Mouse (Mus musculus) hindbrain, embryonic 13.5 days (tissue): ENCODE measurements at regions not wholly inside any gene's neighbourhood (a gene's known extent, or its start where the extent isn't known, plus 50 kb on each side); places are given as distances from the start of the nearest gene placed in this dataset.

Source experiments
- ATAC-seq: fragments of 200-750 bp; cut with Nextera tagmentation; 2 replicates; pipeline ENCODE4 v1.8.0; 2017; ENCODE audit warnings: moderate TSS enrichment; ENCODE audit not compliant: low FRiP score
- H3K27ac ChIP-seq: fragments of 300-500 bp; sonication (generic); 2 replicates; pipeline ENCODE4 v1.5.1; 2015; ENCODE audit warnings: inconsistent platforms, mild to moderate bottlenecking, moderate library complexity
- H3K27me3 ChIP-seq: fragments of 300-500 bp; sonication (generic); 2 replicates; pipeline ENCODE4 v1.6.1; 2015; ENCODE audit warnings: mild to moderate bottlenecking, inconsistent platforms
- H3K36me3 ChIP-seq: fragments of 300-500 bp; sonication (generic); 2 replicates; pipeline ENCODE4 v1.6.1; 2015; ENCODE audit warnings: mild to moderate bottlenecking, inconsistent platforms
- H3K4me1 ChIP-seq: fragments of 300-500 bp; sonication (generic); replicated peaks from 2 replicates; pipeline ENCODE4 v1.6.1; 2015; ENCODE audit warnings: inconsistent platforms
- H3K4me2 ChIP-seq: fragments of 300-500 bp; sonication (generic); 2 replicates; pipeline ENCODE4 v1.6.1; 2015; ENCODE audit warnings: inconsistent platforms, mild to moderate bottlenecking, moderate library complexity
- H3K4me3 ChIP-seq: fragments of 300-500 bp; sonication (generic); 2 replicates; pipeline ENCODE4 v1.5.1; 2015; ENCODE audit warnings: mild to moderate bottlenecking, inconsistent platforms
- H3K9ac ChIP-seq: fragments of 300-500 bp; sonication (generic); 2 replicates; pipeline ENCODE4 v1.6.1; 2015; ENCODE audit warnings: mild to moderate bottlenecking, inconsistent platforms
- H3K9me3 ChIP-seq: fragments of 300-500 bp; sonication (generic); 2 replicates; pipeline ENCODE4 v1.6.1; 2016; ENCODE audit warnings: inconsistent platforms
- WGBS: fragments of 180-500 bp; shearing (Covaris S2); methylation state at CpG from one replicate; pipeline ENCODE4 v1.1.7; 2015; 5-methylcytosine and 5-hydroxymethylcytosine counted together

DNA sequence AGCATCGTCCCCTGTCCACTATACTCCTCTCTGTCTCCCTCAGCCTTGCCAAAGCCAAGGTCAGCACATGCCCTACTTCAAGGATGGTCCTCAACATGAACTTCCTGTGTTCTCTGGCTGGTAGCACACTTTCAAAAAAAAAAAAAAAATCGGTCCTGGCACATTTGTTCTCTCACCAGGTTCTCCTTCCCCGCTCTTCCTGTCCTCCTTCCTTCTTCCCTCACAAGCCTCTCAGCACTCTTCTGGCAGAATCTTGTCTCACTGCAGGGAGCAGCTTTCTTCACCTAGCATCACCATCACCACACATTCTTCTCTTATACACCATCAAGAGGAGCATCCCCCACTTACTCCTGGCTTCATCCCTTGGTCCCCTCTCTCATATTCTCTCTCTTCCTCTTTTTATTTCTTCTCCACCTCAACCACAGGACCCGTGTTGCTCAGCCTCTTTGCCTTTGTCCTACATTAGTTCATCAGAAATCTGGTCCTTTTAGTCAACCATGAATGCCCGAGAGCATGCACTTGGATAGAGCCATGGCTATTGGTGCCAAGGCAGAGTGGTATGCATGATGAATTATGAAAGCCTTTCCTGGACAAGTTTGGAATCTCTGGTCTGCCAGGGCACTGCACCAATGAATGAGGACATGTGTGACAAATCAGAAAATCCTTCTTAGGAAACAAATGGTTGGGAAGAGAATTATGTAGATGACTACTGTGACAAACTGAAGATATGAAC is 230.8 kb downstream of the Btg1 start:
- Histone ChIP-seq H3K27ac (no peak overlapping the region), H3K9me3 (peaks cover 5% of the 10 kb centered on the region; the same call in 1 of the 2 replicates), H3K36me3 (no peaks in the 10 kb centered on the region), H3K27me3 (no peaks in the 10 kb centered on the region), H3K4me2 (no peak overlapping the region), H3K4me1 (no peaks in the 10 kb centered on the region; the same call in 1 of the 2 replicates), H3K4me3 (no peak overlapping the region), H3K9ac (no peak overlapping the region)
- 69% methylated on average over 5 of the region's 5 CpGs for WGBS
- ATAC-seq = no peak

- Histone ChIP-seq H3K4me1 (no peaks in the 10 kb centered on the region; the same call in 1 of the 2 replicates), H3K9me3 (peaks cover 5% of the 10 kb centered on the region; the same call in 1 of the 2 replicates), H3K27me3 (no peaks in the 10 kb centered on the region), H3K36me3 (no peaks in the 10 kb centered on the region), H3K9ac (no peak overlapping the region), H3K4me3 (no peak overlapping the region), H3K27ac (no peak overlapping the region), H3K4me2 (no peak overlapping the region)
- 84% methylated on average over 2 of the region's 2 CpGs for WGBS
- ATAC-seq = no peak
Observed at GRCm38 (mm10) chr10:96848496-96848895, 231.7 kb downstream of the Btg1 start.

DNA sequence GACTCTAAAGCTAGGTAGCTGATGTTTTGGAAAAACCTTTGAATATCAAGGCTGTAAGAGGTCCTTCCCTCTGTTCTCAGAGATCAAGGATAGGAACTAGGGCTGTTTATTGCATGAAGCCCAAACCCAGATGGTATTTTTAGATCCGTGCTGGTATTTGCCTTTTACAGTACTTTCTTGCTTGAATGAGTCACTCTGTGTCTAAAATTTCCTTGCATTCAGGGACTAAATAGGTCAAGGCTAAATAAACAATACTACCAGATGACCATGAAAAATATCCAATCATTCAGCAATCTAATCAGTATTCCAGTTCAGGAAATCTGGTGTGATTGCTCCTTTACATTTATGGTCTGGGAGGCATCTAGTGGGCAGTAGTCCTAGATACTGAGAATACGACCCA is 243.6 kb downstream of the Btg1 start:
- Histone ChIP-seq H3K4me1 (0 out of 2 replicates have a peak, but pooled peaks cover 2% of the 10 kb centered on the region), H3K36me3 (no peaks in the 10 kb centered on the region), H3K9me3 (no peaks in the 10 kb centered on the region), H3K9ac (no peak overlapping the region), H3K4me3 (no peak overlapping the region), H3K27ac (no peak overlapping the region), H3K27me3 (no peaks in the 10 kb centered on the region), H3K4me2 (no peak overlapping the region)
- 88% methylated on average over 2 of the region's 2 CpGs for WGBS
- ATAC-seq = no peak

GRCm38 (mm10) chr10:96863230-96863629 is 246.4 kb downstream of the Btg1 start:
- no peak overlapping the region for H3K27ac ChIP-seq
- H3K9ac ChIP-seq = no peak overlapping the region
- H3K9me3 ChIP-seq = no peaks in the 10 kb centered on the region
- no peaks in the 10 kb centered on the region for H3K27me3 ChIP-seq
- no peaks in the 10 kb centered on the region for H3K36me3 ChIP-seq
- no peak for ATAC-seq
- WGBS = 62% methylated on average over 8 of the region's 8 CpGs
- no peak overlapping the region for H3K4me3 ChIP-seq
- no peak overlapping the region for H3K4me2 ChIP-seq
- H3K4me1 ChIP-seq = 0 out of 2 replicates have a peak, but pooled peaks cover 2% of the 10 kb centered on the region

GRCm38 (mm10) chr10:96866468-96866867 is 249.7 kb downstream of the Btg1 start:
- ATAC-seq = no peak
- Histone ChIP-seq H3K4me1 (0 out of 2 replicates have a peak, but pooled peaks cover 2% of the 10 kb centered on the region), H3K9ac (no peak overlapping the region), H3K36me3 (no peaks in the 10 kb centered on the region), H3K4me2 (no peak overlapping the region), H3K27me3 (no peaks in the 10 kb centered on the region), H3K4me3 (no peak overlapping the region), H3K27ac (no peak overlapping the region), H3K9me3 (no peaks in the 10 kb centered on the region)
- 81% methylated on average over 3 of the region's 3 CpGs for WGBS

DNA sequence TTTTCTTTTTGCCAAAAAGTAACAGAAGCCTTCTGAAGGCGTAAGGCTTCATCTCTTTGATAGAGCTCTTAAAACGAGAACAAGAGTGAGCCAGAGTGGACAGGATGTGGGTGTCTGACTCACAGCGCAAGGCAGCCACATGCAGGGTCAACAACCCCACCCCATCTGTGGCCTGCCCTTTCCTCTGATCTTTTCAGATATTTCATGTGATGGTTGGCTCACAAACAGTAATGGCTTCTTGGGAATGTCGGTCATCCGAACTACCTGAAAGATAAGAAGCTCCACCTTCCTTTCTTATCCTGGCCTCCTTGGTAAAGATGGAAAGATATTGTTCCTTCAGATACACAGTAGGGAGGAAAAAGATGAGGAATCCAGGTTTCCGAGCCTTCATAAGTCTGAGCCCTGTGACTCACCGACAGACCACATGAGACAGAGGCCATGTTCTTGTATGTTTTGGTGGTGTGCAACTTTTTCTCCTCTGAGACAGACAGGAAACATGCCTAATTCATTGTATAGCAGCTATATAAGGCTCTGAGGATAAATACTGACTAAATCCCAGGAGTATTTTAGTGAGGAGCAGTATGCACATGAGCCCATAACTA is 254.9 kb downstream of the Btg1 start:
- ATAC-seq = no peak
- H3K36me3 ChIP-seq = no peaks in the 10 kb centered on the region
- WGBS = 91% methylated on average over 7 of the region's 7 CpGs

DNA sequence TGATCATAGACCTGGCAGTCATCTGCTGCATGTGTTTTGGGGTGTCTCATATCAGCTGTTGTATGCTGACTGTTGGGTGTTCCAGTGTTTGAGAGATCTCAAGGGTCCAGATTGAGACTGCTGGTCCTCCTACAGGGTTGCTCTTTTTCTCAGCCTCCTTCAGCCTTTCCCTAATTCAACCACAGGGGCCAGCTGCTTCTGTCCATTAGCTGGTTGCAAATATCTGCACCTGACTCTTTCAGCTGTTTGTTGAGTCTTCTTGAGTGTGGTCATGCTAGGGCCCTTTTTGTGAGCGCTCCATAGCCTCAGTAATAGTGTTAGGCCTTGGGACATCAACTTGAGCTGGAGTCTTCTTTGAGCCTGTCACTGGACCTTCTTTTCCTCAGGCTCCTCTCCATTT is 257.8 kb downstream of the Btg1 start:
- no peaks in the 10 kb centered on the region for H3K36me3 ChIP-seq
- no peaks in the 10 kb centered on the region for H3K4me1 ChIP-seq
- no peaks in the 10 kb centered on the region for H3K9me3 ChIP-seq
- H3K4me2 ChIP-seq = no peak overlapping the region
- 97% methylated on average over 1 of the region's 1 CpGs for WGBS
- ATAC-seq = no peak
- H3K27ac ChIP-seq = no peak overlapping the region
- H3K27me3 ChIP-seq = no peaks in the 10 kb centered on the region
- no peak overlapping the region for H3K9ac ChIP-seq
- H3K4me3 ChIP-seq = no peak overlapping the region

More for the DNA sequence above, 254.9 kb downstream of the Btg1 start:
- H3K27ac ChIP-seq = no peak overlapping the region
- no peaks in the 10 kb centered on the region for H3K9me3 ChIP-seq
- no peaks in the 10 kb centered on the region for H3K27me3 ChIP-seq
- H3K4me3 ChIP-seq = no peak overlapping the region
- no peak overlapping the region for H3K9ac ChIP-seq
- H3K4me2 ChIP-seq = no peak overlapping the region
- no peaks in the 10 kb centered on the region for H3K4me1 ChIP-seq

DNA sequence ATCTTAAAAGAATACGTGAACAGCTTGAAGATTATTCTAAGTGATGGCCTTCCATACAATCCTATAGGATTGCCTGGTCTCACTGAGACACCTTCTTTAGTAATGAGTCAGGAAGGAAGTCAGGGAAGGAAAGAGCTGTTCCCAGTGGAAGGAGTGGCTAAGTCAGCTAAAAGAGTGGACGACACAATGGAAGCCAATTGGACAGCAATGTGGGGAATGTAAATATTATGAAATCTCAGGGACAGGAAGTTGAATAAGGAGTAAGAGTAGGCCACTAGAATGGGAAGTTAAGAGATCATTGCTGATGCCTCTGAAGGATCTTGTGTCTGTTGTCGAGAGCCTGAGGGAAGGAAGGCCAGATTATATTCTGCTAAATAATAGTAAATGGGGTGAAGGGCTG is 258.9 kb downstream of the Btg1 start:
- Histone ChIP-seq H3K4me3 (no peak overlapping the region), H3K9ac (no peak overlapping the region), H3K27me3 (no peaks in the 10 kb centered on the region), H3K9me3 (no peaks in the 10 kb centered on the region), H3K4me1 (no peaks in the 10 kb centered on the region), H3K4me2 (no peak overlapping the region), H3K27ac (no peak overlapping the region), H3K36me3 (no peaks in the 10 kb centered on the region)
- WGBS = 85% methylated on average over 3 of the region's 3 CpGs
- no peak for ATAC-seq

- H3K4me1 ChIP-seq = 0 out of 2 replicates have a peak, but pooled peaks cover 9% of the 10 kb centered on the region
- no peak for ATAC-seq
- no peaks in the 10 kb centered on the region for H3K9me3 ChIP-seq
- H3K27ac ChIP-seq = no peak overlapping the region
- H3K36me3 ChIP-seq = no peaks in the 10 kb centered on the region
- no peaks in the 10 kb centered on the region for H3K27me3 ChIP-seq
- no peak overlapping the region for H3K4me3 ChIP-seq
- no peak overlapping the region for H3K9ac ChIP-seq
- H3K4me2 ChIP-seq = no peak overlapping the region
- WGBS = 98% methylated on average over 2 of the region's 2 CpGs
Observed at GRCm38 (mm10) chr10:96879425-96879824, 262.6 kb downstream of the Btg1 start.

DNA sequence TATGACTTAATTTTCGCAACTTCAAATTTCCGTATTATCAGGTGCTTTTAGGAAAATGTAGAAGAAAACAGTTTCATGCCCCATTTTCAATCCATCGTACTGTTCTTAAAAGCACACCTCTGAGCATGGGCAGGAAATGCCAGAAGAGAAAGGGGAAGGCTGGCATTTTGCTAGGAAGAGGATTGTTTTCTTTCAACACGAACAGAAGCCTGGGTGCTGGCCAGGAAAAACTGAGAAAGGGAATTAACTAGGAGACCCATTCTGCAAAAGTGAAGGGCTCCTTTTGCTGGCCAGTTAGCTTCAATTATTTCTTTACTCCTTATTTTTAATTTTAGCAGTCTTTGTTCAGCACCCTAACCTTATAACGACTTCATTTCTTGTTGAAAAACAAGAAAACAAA is 264.0 kb downstream of the Btg1 start:
- ATAC-seq = no peak
- Histone ChIP-seq H3K27ac (no peak overlapping the region), H3K27me3 (no peaks in the 10 kb centered on the region), H3K36me3 (no peaks in the 10 kb centered on the region), H3K4me1 (0 out of 2 replicates have a peak, but pooled peaks cover 9% of the 10 kb centered on the region), H3K4me2 (no peak overlapping the region), H3K9me3 (no peaks in the 10 kb centered on the region), H3K9ac (no peak overlapping the region), H3K4me3 (no peak overlapping the region)
- 74% methylated on average over 5 of the region's 5 CpGs for WGBS

DNA sequence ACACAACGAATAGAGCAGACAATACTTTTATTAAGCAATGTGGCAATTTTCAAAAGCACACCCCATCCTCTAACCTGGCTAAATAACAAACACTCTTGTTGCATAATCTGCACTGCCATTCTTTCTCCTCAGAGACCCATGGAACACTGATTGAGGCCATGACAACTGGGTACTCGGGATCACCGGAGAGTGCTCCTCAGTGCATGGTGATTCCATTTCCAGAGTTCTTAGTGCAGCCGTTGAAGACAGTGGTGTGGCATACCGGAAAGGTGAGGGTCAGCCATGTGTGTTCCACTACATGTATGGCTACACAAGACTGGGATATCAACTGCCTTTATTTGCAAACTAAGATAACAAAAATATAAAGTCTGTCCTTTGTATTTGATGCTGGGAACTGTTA is 264.4 kb downstream of the Btg1 start:
- Histone ChIP-seq H3K27ac (no peak overlapping the region), H3K27me3 (no peaks in the 10 kb centered on the region), H3K4me3 (no peak overlapping the region), H3K9ac (no peak overlapping the region), H3K4me2 (no peak overlapping the region), H3K4me1 (0 out of 2 replicates have a peak, but pooled peaks cover 9% of the 10 kb centered on the region), H3K9me3 (no peaks in the 10 kb centered on the region), H3K36me3 (no peaks in the 10 kb centered on the region)
- ATAC-seq = no peak
- 62% methylated on average over 5 of the region's 5 CpGs for WGBS

DNA sequence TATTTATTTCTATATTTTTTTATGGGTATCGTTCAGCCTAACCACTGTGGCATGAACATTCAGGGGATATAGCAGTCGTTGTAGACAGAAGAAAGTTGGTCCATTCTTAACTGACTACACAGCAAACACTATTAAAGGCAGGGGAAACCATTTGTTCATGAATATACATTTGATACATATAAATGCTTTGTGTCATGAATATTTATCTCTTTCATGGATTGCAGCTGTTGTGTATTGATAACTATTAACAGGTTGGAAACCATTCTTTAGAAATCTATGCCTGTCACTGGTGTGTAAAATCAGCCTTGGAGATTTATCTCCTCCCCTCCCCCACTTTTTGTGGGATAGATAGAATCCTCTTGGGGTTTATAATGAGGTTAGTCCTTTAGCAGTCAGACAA is 264.9 kb downstream of the Btg1 start:
- Histone ChIP-seq H3K4me1 (0 out of 2 replicates have a peak, but pooled peaks cover 9% of the 10 kb centered on the region), H3K9ac (no peak overlapping the region), H3K4me3 (no peak overlapping the region), H3K27me3 (no peaks in the 10 kb centered on the region), H3K27ac (no peak overlapping the region), H3K36me3 (no peaks in the 10 kb centered on the region), H3K4me2 (no peak overlapping the region), H3K9me3 (no peaks in the 10 kb centered on the region)
- ATAC-seq = no peak
- 49% methylated on average over 2 of the region's 2 CpGs for WGBS

GRCm38 (mm10) chr10:96901150-96901549 is 284.3 kb downstream of the Btg1 start:
- H3K27ac ChIP-seq = no peak overlapping the region
- 81% methylated on average over 1 of the region's 1 CpGs for WGBS

More at GRCm38 (mm10) chr10:96901150-96901549, 284.3 kb downstream of the Btg1 start:
- H3K4me3 ChIP-seq = no peak overlapping the region
- H3K9me3 ChIP-seq = no peaks in the 10 kb centered on the region
- H3K4me2 ChIP-seq = no peak overlapping the region
- no peak for ATAC-seq
- no peaks in the 10 kb centered on the region for H3K4me1 ChIP-seq
- no peaks in the 10 kb centered on the region for H3K36me3 ChIP-seq
- H3K27me3 ChIP-seq = no peaks in the 10 kb centered on the region
- H3K9ac ChIP-seq = no peak overlapping the region
